Mouse (Mus musculus) limb, embryonic 10.5 days (tissue): ENCODE measurements at regions not wholly inside any gene's neighbourhood (a gene's known extent, or its start where the extent isn't known, plus 50 kb on each side); places are given as distances from the start of the nearest gene placed in this dataset.
A peak's percentile ranks its signal among the peaks of the same experiment; 100 is the strongest.

Source experiments
- DNase-seq: peaks from one replicate; pipeline ENCODE4 v3.0.0-alpha.2; 2017; ENCODE audit warnings: low spot score
- H3K27ac ChIP-seq: fragments of 300-500 bp; sonication (generic); 2 replicates; pipeline ENCODE4 v1.5.1; 2016; ENCODE audit warnings: mild to moderate bottlenecking
- H3K27me3 ChIP-seq: fragments of 300-500 bp; sonication (generic); 2 replicates; pipeline ENCODE4 v1.6.1; 2016; ENCODE audit warnings: low read depth, mild to moderate bottlenecking; ENCODE audit not compliant: poor library complexity, severe bottlenecking
- H3K36me3 ChIP-seq: fragments of 300-500 bp; sonication (generic); 2 replicates; pipeline ENCODE4 v1.6.1; 2016; ENCODE audit warnings: mild to moderate bottlenecking, moderate library complexity
- H3K4me1 ChIP-seq: fragments of 300-500 bp; sonication (generic); 2 replicates; pipeline ENCODE4 v1.6.1; 2016
- H3K4me3 ChIP-seq: fragments of 300-500 bp; sonication (generic); 2 replicates; pipeline ENCODE4 v1.5.1; 2016; ENCODE audit warnings: mild to moderate bottlenecking, moderate library complexity
- H3K9me3 ChIP-seq: fragments of 300-500 bp; sonication (generic); replicated peaks from 2 replicates; pipeline ENCODE4 v1.6.1; 2016; ENCODE audit warnings: mild to moderate bottlenecking
- WGBS: fragments of 180-500 bp; shearing (Covaris S2); methylation state at CpG from one replicate; pipeline ENCODE4 v1.1.7; 2016; 5-methylcytosine and 5-hydroxymethylcytosine counted together

- Histone ChIP-seq H3K4me3 (no peak overlapping the region), H3K4me1 (no peaks in the 10 kb centered on the region), H3K27me3 (no peaks in the 10 kb centered on the region), H3K27ac (no peak overlapping the region), H3K36me3 (no peaks in the 10 kb centered on the region), H3K9me3 (no peaks in the 10 kb centered on the region)
- 90% methylated on average over 3 of the region's 3 CpGs for WGBS
- no peak for DNase-seq
Measured at GRCm38 (mm10) chr10:68897524-68897923, 174.1 kb downstream of the Tmem26 start.

DNA sequence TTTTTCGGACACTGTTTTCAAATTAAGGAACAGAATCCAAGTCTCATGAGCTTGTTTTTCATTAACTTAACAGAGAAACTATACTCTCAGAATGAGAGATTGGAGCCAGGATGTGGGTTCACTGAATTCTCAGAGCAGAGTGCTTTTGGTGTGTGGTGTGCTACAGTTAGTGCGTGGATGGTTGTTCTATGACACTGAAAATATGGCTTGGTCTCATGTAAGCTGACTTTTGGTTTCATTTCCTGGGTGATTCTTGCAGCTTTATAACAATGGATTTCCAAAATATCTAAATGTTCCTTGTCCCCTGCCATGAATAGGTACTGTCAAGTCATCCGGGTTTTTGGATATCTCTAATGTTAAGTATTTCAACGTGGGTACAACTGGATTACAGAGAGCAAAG, 177.7 kb downstream of the Tmem26 start:
- no peaks in the 10 kb centered on the region for H3K9me3 ChIP-seq
- no peak overlapping the region for H3K27ac ChIP-seq
- H3K36me3 ChIP-seq, result no peaks in the 10 kb centered on the region
- no peaks in the 10 kb centered on the region for H3K27me3 ChIP-seq
- WGBS, result 84% methylated on average over 4 of the region's 4 CpGs
- DNase-seq, result no peak
- H3K4me3 ChIP-seq, result no peak overlapping the region
- H3K4me1 ChIP-seq, result no peaks in the 10 kb centered on the region

DNA sequence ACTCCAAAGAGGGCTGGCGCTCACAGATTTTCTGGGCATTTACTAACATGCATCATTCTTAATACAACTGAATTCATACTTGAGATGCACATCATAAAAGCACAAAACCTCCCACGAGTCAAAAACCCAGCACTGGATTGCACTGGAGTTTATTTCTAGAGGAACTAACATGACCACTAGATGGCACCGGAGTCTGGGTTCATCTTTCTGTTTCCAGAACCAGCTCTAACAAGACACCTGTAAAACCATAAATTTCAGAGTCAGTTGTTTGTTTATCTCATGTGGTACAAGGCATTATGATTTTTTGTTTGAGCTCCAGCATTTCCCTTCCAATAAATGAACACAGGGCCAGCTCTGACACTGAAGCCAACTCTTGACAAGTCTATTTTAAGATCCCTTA, 179.2 kb downstream of the Tmem26 start:
- H3K4me1 ChIP-seq, result no peaks in the 10 kb centered on the region
- no peak for DNase-seq
- no peaks in the 10 kb centered on the region for H3K9me3 ChIP-seq
- H3K36me3 ChIP-seq, result no peaks in the 10 kb centered on the region
- no peak overlapping the region for H3K4me3 ChIP-seq
- no peak overlapping the region for H3K27ac ChIP-seq
- WGBS, result 30% methylated on average over 3 of the region's 3 CpGs
- H3K27me3 ChIP-seq, result no peaks in the 10 kb centered on the region

- 94% methylated on average over 10 of the region's 10 CpGs for WGBS
- Histone ChIP-seq H3K27ac (no peak overlapping the region), H3K27me3 (no peaks in the 10 kb centered on the region), H3K36me3 (no peaks in the 10 kb centered on the region), H3K4me3 (no peak overlapping the region), H3K9me3 (no peaks in the 10 kb centered on the region), H3K4me1 (no peaks in the 10 kb centered on the region)
- no peak for DNase-seq
Measured at GRCm38 (mm10) chr10:68904337-68904736, 180.9 kb downstream of the Tmem26 start.

- Histone ChIP-seq H3K9me3 (no peaks in the 10 kb centered on the region), H3K4me1 (no peaks in the 10 kb centered on the region), H3K27ac (no peak overlapping the region), H3K4me3 (no peak overlapping the region), H3K36me3 (no peaks in the 10 kb centered on the region), H3K27me3 (no peaks in the 10 kb centered on the region)
- DNase-seq, result peak; percentile 78
- 30% methylated on average over 5 of the region's 5 CpGs for WGBS
Measured at GRCm38 (mm10) chr10:68908236-68908635, 184.8 kb downstream of the Tmem26 start.

GRCm38 (mm10) chr10:68909018-68909417, 185.6 kb downstream of the Tmem26 start:
- no peak overlapping the region for H3K27ac ChIP-seq
- H3K4me3 ChIP-seq, result no peak overlapping the region
- H3K36me3 ChIP-seq, result no peaks in the 10 kb centered on the region
- DNase-seq, result no peak
- H3K4me1 ChIP-seq, result no peaks in the 10 kb centered on the region
- H3K27me3 ChIP-seq, result no peaks in the 10 kb centered on the region
- H3K9me3 ChIP-seq, result no peaks in the 10 kb centered on the region
- 85% methylated on average over 10 of the region's 10 CpGs for WGBS

DNA sequence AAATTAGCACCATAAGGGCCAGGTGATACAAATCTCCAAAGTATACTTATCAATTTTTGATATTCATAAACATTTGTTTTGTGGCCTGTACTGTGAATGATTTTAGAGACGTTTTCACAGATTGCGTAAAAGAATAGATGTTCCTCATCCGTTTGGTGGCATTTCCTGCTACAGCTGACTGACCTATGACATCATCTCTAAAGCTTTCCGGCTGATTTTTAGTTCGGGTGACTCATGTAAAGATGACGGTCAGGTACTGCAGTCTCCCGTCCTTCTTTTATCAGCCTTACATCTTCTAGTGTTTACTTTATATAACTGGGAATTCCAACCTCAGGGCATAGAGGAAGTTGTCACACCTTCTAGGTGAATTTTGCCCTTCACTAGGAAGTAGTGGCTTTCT, 192.7 kb downstream of the Tmem26 start:
- Histone ChIP-seq H3K4me3 (no peak overlapping the region), H3K36me3 (no peaks in the 10 kb centered on the region)

DNA sequence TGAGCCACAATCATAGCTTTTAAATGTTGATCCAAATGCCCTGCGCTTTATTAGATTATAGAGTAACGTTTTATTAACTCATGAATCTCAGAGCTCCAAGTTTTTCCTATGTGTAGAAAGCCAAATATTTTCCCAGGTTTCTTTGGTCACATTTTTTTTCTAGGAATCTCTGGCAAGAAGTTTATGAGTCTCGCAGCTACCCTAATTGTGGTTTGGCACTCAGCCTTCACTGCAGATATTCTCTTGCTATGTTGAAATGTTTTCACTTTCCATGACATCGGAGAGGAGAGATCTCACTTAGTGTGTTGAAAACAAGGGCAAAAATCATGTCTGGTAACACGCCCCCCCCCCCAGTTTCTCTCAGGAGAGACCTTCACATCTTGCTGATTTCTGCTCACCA, 212.4 kb downstream of the Tmem26 start:
- 91% methylated on average over 5 of the region's 5 CpGs for WGBS
- no peak overlapping the region for H3K27ac ChIP-seq
- H3K27me3 ChIP-seq, result no peaks in the 10 kb centered on the region
- no peak for DNase-seq
- H3K4me1 ChIP-seq, result no peaks in the 10 kb centered on the region
- no peaks in the 10 kb centered on the region for H3K9me3 ChIP-seq
- no peaks in the 10 kb centered on the region for H3K36me3 ChIP-seq
- H3K4me3 ChIP-seq, result no peak overlapping the region

More for the DNA sequence above, 192.7 kb downstream of the Tmem26 start:
- DNase-seq, result no peak
- Histone ChIP-seq H3K4me1 (no peaks in the 10 kb centered on the region), H3K27me3 (no peaks in the 10 kb centered on the region), H3K9me3 (no peaks in the 10 kb centered on the region), H3K27ac (no peak overlapping the region)
- 86% methylated on average over 7 of the region's 7 CpGs for WGBS

GRCm38 (mm10) chr10:68943239-68943638, 208.0 kb upstream of the Rhobtb1 start:
- no peak for DNase-seq
- no peak overlapping the region for H3K27ac ChIP-seq
- H3K9me3 ChIP-seq, result no peaks in the 10 kb centered on the region
- no peaks in the 10 kb centered on the region for H3K36me3 ChIP-seq
- H3K4me3 ChIP-seq, result no peak overlapping the region
- no peaks in the 10 kb centered on the region for H3K27me3 ChIP-seq
- WGBS, result 88% methylated on average over 6 of the region's 6 CpGs
- no peaks in the 10 kb centered on the region for H3K4me1 ChIP-seq

- H3K27me3 ChIP-seq, result no peaks in the 10 kb centered on the region
- H3K27ac ChIP-seq, result no peak overlapping the region
- DNase-seq, result no peak
- no peaks in the 10 kb centered on the region for H3K9me3 ChIP-seq
- H3K4me1 ChIP-seq, result no peaks in the 10 kb centered on the region
- no peak overlapping the region for H3K4me3 ChIP-seq
- H3K36me3 ChIP-seq, result no peaks in the 10 kb centered on the region
- WGBS, result 86% methylated on average over 7 of the region's 7 CpGs
Measured at GRCm38 (mm10) chr10:68956539-68956938, 194.7 kb upstream of the Rhobtb1 start.

GRCm38 (mm10) chr10:68961376-68961775, 189.9 kb upstream of the Rhobtb1 start:
- 86% methylated on average over 1 of the region's 1 CpGs for WGBS
- no peaks in the 10 kb centered on the region for H3K27me3 ChIP-seq
- H3K36me3 ChIP-seq, result no peaks in the 10 kb centered on the region
- H3K9me3 ChIP-seq, result no peaks in the 10 kb centered on the region
- H3K27ac ChIP-seq, result no peak overlapping the region
- H3K4me3 ChIP-seq, result no peak overlapping the region
- H3K4me1 ChIP-seq, result no peaks in the 10 kb centered on the region
- DNase-seq, result no peak

- Histone ChIP-seq H3K27ac (no peak overlapping the region), H3K4me3 (no peak overlapping the region), H3K9me3 (no peaks in the 10 kb centered on the region), H3K27me3 (no peaks in the 10 kb centered on the region), H3K36me3 (no peaks in the 10 kb centered on the region), H3K4me1 (no peaks in the 10 kb centered on the region)
- 86% methylated on average over 8 of the region's 8 CpGs for WGBS
- no peak for DNase-seq
Measured at GRCm38 (mm10) chr10:68963090-68963489, 188.1 kb upstream of the Rhobtb1 start.

GRCm38 (mm10) chr10:68965271-68965670, 186.0 kb upstream of the Rhobtb1 start:
- no peaks in the 10 kb centered on the region for H3K27me3 ChIP-seq
- WGBS, result 96% methylated on average over 1 of the region's 1 CpGs
- DNase-seq, result no peak
- no peak overlapping the region for H3K27ac ChIP-seq
- H3K4me1 ChIP-seq, result no peaks in the 10 kb centered on the region
- no peaks in the 10 kb centered on the region for H3K9me3 ChIP-seq
- no peak overlapping the region for H3K4me3 ChIP-seq
- H3K36me3 ChIP-seq, result no peaks in the 10 kb centered on the region
